Mouse (Mus musculus): ENCODE measurements around the gene Dao. TPM values are rescaled to one million over a fixed set of nuclear protein-coding genes. Genes with fewer than 3 reads are reported as not detected.

Dao gene
- polyA plus RNA-seq, 1 experiment from 2014 or later, result not detected

Other genes with a start within 250 kb of the Dao start
- 31.6 and 35.3 TPM in 2 replicates for gene Sart3, start 231.2 kb upstream of the Dao start, polyA plus RNA-seq (2014; fragmentation: Nextera tagmentation; extraction: Ambion mirVana)
- gene Iscu, start 231.0 kb upstream of the Dao start, polyA plus RNA-seq (2014; fragmentation: Nextera tagmentation; extraction: Ambion mirVana), result 104 and 106 TPM in 2 replicates
- gene Tmem119, start 203.2 kb upstream of the Dao start, polyA plus RNA-seq (2014; fragmentation: Nextera tagmentation; extraction: Ambion mirVana), result 11.7 and 12.3 TPM in 2 replicates
- 0.97 and 1.5 TPM in 2 replicates for gene Selplg, start 171.1 kb upstream of the Dao start, polyA plus RNA-seq (2014; fragmentation: Nextera tagmentation; extraction: Ambion mirVana)
- gene Coro1c, start 94.9 kb upstream of the Dao start, polyA plus RNA-seq (2014; fragmentation: Nextera tagmentation; extraction: Ambion mirVana), result 113 and 140 TPM in 2 replicates
- gene Ssh1, start 9.8 kb upstream of the Dao start, polyA plus RNA-seq (2014; fragmentation: Nextera tagmentation; extraction: Ambion mirVana), result 18.2 and 35.8 TPM in 2 replicates
- 6.7 and 8.2 TPM in 2 replicates for gene Usp30, start 61.8 kb downstream of the Dao start, polyA plus RNA-seq (2014; fragmentation: Nextera tagmentation; extraction: Ambion mirVana)
- 0.24 TPM in 1 of 2 replicates, not detected in the other for gene Svop, start 87.9 kb downstream of the Dao start, polyA plus RNA-seq (2014; fragmentation: Nextera tagmentation; extraction: Ambion mirVana)
- 8.7 and 12.8 TPM in 2 replicates for gene Alkbh2, start 124.5 kb downstream of the Dao start, polyA plus RNA-seq (2014; fragmentation: Nextera tagmentation; extraction: Ambion mirVana)
- gene Ung, start 126.7 kb downstream of the Dao start, polyA plus RNA-seq (2014; fragmentation: Nextera tagmentation; extraction: Ambion mirVana), result 26.3 and 37.0 TPM in 2 replicates
- 7.6 and 8.0 TPM in 2 replicates for gene Acacb, start 142.8 kb downstream of the Dao start, polyA plus RNA-seq (2014; fragmentation: Nextera tagmentation; extraction: Ambion mirVana)

Data from heart, embryonic 11.5 days (tissue).